Mouse (Mus musculus): ENCODE measurements at regions not wholly inside any gene's neighbourhood (a gene's known extent, or its start where the extent isn't known, plus 50 kb on each side); places are given as distances from the start of the nearest gene placed in this dataset.

DNA sequence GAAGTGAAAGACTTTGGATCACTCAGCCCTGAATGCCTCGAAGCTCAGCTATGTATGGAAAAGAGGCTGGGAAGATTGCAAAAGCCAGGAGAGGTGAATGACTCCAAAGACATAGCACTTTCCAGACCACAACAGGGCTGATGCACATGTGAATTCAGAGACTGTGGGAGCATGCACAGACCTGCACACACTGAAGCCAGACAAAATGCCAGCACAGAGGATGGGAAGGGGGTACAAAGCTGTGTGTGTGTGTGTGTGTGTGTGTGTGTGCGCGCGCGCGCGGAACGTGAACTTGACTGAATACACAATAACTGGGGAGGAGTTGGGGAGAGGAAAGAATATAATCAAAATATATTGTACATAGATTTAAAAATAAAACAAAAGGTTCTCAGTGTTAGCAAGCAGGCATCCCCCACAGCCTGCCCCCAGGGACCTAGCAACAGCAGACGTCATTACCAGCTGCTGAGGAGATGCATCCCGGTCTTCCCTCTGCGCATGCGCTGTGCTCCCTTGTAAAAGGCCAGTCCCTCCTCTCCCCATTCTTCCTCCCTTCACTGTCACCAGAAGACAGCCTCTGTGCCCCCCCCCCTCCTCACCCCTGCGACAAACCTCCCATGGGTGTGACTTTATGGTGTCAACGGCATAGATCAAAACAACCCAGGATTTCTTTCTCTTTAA, 89.5 kb upstream of the Mrps22 start:
- in situ Hi-C loops (cut with MboI, MseI): loop anchor here (5.0 kb wide), 1 partner anchor 54 kb away; no protein-coding TSS in a partner anchor

- in situ Hi-C loops (cut with MboI, MseI): no loop called here
Measured at GRCm38 (mm10) chr9:98685548-98685947, 84.1 kb upstream of the Mrps22 start.

- in situ Hi-C loops (cut with MboI, MseI): no loop called here
Measured at GRCm38 (mm10) chr9:98684336-98684735, 82.9 kb upstream of the Mrps22 start.

- in situ Hi-C loops (cut with MboI, MseI): no loop called here
Measured at GRCm38 (mm10) chr9:98675612-98676011, 74.2 kb upstream of the Mrps22 start.

DNA sequence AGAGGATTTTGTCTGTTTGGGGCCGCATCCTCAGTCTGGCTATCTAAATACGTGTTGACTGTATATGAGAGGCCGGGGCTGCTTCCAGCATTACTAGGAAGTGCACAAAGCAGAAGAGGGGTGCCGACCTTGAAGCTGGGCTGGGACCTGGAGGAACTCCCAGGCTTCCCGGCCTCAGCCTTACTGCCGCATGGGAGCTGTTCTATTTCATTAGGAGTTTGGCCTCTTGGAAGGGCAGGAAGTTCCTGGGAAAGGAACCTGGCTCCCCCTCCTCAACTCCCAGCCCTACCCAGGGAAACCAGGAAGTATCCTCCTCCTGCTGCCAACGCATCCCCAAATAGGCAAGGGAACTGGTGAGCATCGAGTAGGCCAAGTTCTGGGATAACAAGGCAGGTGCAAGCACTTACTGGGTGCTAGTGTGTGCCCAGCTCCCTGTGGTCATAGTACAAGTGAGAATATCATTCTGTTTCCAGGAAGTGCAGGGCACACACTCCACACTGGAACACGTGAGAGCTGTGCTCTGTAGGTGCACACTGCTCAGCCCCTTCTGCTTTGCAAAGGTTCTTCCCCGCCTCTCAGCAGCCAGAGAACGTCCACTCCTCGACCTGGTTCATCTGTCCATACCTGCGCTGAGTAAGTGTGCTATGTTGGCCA, 72.1 kb upstream of the Mrps22 start:
- in situ Hi-C loops (cut with MboI, MseI): loop anchor here (5.0 kb wide), 1 partner anchor 641 kb away; the partner anchor contains the start of gene Clstn2

DNA sequence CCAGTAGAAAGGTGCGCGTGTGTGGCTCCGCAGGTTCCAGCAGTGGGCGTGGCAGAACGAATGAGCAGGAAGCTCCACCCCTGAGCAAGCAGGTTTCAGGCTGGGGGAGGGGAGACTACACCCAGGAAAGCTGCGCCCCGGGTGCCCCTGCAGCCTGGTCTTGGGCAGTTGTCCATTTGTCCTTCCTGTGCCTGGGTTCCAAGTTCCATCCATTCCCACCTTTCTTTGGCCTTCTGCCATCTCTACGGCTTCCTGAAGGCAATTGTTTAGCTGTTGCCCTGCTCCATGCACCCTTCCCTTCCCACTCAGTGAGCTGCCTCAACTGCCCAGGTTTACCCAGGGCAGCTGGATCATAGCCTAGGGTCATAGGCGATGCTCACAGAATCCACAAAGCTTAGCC, 70.9 kb upstream of the Mrps22 start:
- in situ Hi-C loops (cut with MboI, MseI): loop anchor here (5.0 kb wide), 1 partner anchor 640 kb away; the partner anchor contains the start of gene Clstn2

GRCm38 (mm10) chr9:98668423-98669330, 67.2 kb upstream of the Mrps22 start:
- in situ Hi-C loops (cut with MboI, MseI): no loop called here

GRCm38 (mm10) chr9:98667072-98667471, 65.6 kb upstream of the Mrps22 start:
- in situ Hi-C loops (cut with MboI, MseI): no loop called here

- in situ Hi-C loops (cut with MboI, MseI): no loop called here
Measured at GRCm38 (mm10) chr9:98663011-98663410, 61.6 kb upstream of the Mrps22 start.

DNA sequence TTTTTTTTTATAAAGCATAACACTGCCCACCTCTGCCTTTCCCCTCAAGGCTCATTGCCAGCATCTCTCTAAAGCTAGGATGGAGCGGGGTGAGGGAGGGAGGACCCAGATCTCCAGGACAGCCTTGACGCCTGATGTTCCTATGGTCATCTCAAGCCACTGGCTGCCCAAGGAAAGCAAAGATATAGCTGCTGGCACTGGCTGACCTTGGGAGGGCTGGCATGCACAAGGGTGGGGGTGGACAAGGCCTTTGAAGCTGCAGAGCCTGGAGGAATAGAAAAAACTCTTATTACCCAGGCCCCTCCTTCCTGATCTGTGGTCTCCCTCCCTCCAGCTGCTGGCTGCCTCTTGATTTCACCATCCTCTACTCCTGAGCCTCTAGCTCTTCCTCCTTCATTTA, 50.2 kb upstream of the Mrps22 start:
- in situ Hi-C loops (cut with MboI, MseI): no loop called here
